Mouse (Mus musculus): ENCODE data around the gene Samt3. TPM values are rescaled to one million over a fixed set of nuclear protein-coding genes. Genes with fewer than 3 reads are reported as not detected.

Gene Samt3
- not detected in 2 replicates for polyA plus RNA-seq (2015; fragmentation: Nextera tagmentation; extraction: Ambion mirVana)

- H3K36me3 ChIP-seq (ENCODE audit: poor library complexity, severe bottlenecking) = no peaks in the 10 kb centered on the region
- H3K9ac ChIP-seq = no peak within 1 kb of the TSS
- no peak within 1 kb of the TSS for H3K4me3 ChIP-seq
- ATAC-seq = no peak
- no peaks in the 10 kb centered on the region for H3K4me1 ChIP-seq
- H3K9me3 ChIP-seq (replicated peaks) = no peaks in the 10 kb centered on the region
- H3K27me3 ChIP-seq = no peaks in the 10 kb centered on the region
- H3K4me2 ChIP-seq = no peak within 1 kb of the TSS
- H3K27ac ChIP-seq = no peak within 1 kb of the TSS
Observed at GRCm38 (mm10) chrX:86043899-86044298, at the start of gene Samt3. Samt3 (plus strand) TSS chrX:86044199.

GRCm38 (mm10) chrX:86016591-86016990 lies 27.4 kb upstream of the Samt3 start:
- no peaks in the 10 kb centered on the region for H3K4me1 ChIP-seq
- no peaks in the 10 kb centered on the region for H3K27me3 ChIP-seq
- H3K36me3 ChIP-seq (ENCODE audit: poor library complexity, severe bottlenecking) = no peaks in the 10 kb centered on the region
- no peak overlapping the region for H3K4me3 ChIP-seq
- WGBS = 26% methylated on average over 1 of the region's 1 CpGs
- H3K4me2 ChIP-seq = no peak overlapping the region
- no peak overlapping the region for H3K9ac ChIP-seq
- no peak overlapping the region for H3K27ac ChIP-seq
- ATAC-seq = no peak
- H3K9me3 ChIP-seq (replicated peaks) = no peaks in the 10 kb centered on the region

GRCm38 (mm10) chrX:86088672-86089071 lies 44.7 kb downstream of the Samt3 start:
- H3K36me3 ChIP-seq (ENCODE audit: poor library complexity, severe bottlenecking) = no peaks in the 10 kb centered on the region
- H3K9me3 ChIP-seq (replicated peaks) = no peaks in the 10 kb centered on the region
- H3K27me3 ChIP-seq = no peaks in the 10 kb centered on the region
- H3K27ac ChIP-seq = no peak overlapping the region
- no peak overlapping the region for H3K9ac ChIP-seq
- whole genome bisulfite sequencing = 72% methylated on average over 1 of the region's 1 CpGs
- H3K4me3 ChIP-seq = no peak overlapping the region
- H3K4me1 ChIP-seq = no peaks in the 10 kb centered on the region
- no peak overlapping the region for H3K4me2 ChIP-seq
- no peak for ATAC-seq

Other genes starting within 250 kb of the Samt3 start
- gene 5430427O19Rik, start 173.8 kb upstream of the Samt3 start, polyA plus RNA-seq (2015; fragmentation: Nextera tagmentation; extraction: Ambion mirVana) = 0.04 TPM in 1 of 2 replicates, not detected in the other
- 0.59 and 0.94 TPM in 2 replicates for gene Nr0b1, start 147.6 kb downstream of the Samt3 start, polyA plus RNA-seq (2015; fragmentation: Nextera tagmentation; extraction: Ambion mirVana)